Mouse (Mus musculus): ENCODE measurements around the gene Nudt3. TPM values are rescaled to one million over a fixed set of nuclear protein-coding genes. Genes with fewer than 3 reads are reported as not detected.
A peak's percentile ranks its signal among the peaks of the same experiment; 100 is the strongest.

Gene Nudt3
- polyA plus RNA-seq, 2 experiments, result 10.7 to 20.9 TPM

DNA sequence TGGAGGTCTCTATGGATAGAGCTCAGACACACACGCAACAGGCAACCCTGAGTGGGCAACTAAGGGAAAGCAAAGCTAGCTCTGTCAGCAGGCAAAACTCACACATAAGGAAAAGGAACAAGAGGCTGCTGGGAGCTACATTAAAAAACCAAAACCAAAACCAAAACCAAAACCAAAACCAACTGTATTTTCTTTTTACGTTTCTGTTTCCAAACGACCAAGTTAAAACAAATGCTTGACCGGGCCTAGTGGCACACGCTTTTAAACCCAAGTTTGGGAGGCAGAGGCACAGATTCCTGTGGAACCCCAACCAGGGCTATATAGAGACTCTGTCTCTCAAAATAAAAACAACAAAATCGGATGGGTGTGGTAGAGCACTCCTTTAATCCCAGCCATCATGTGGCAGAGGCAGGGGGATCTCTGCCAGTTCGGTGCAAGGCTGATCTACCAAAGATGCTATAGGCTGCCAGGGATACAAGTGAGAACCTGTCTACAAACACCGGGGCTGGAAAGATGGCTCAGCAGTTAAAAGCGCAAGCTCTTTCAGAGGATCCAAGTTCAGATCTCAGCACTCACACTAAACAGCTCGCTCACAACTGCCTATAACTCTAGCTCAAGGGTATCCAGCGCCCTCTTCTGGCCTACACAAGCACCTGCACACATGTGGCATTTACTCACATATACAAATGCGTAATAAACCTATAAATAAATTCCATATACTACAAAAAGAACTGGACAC, 31.3 kb downstream of the Nudt3 start:
- WGBS (ENCODE audit: insufficient replicate concordance), result 75% methylated on average over 12 of the region's 12 CpGs
- Histone ChIP-seq H3K27ac (no peak overlapping the region), H3K4me2 (ENCODE audit: low read depth) (no peak overlapping the region), H3K9me3 (ENCODE audit: control insufficient read depth, low read length) (no peaks in the 10 kb centered on the region), H3K36me3 (replicated peaks; ENCODE audit: control insufficient read depth, insufficient read depth, low read depth) (no peaks in the 10 kb centered on the region; the same call in 1 of the 2 replicates), H3K4me1 (replicated peaks; ENCODE audit: control insufficient read depth in 2 of 2, insufficient read depth in 2 of 2, low read length in 1 of 2) (peaks cover 0 to 9% of the 10 kb centered on the region in 2 experiments; a peak in 1 of 4 replicates), H3K4me3 (ENCODE audit: insufficient read depth in 1 of 2, low read depth in 2 of 2, low read length in 2 of 2) (no peak overlapping the region), H3K27me3 (ENCODE audit: control insufficient read depth, insufficient read depth, low read length) (no peaks in the 10 kb centered on the region), H3K9ac (replicated peaks) (no peak overlapping the region)
- ATAC-seq (ENCODE audit: insufficient read depth), result no peak
- DNase-seq (ENCODE audit: low read depth in 3 of 3, low spot score in 3 of 3), result no peak
- TF ChIP-seq EP300 (IDR thresholded peaks at IDR 0.05; ENCODE audit: low read depth), result no peak
- peak; percentile 63; the same call in 1 of the 2 replicates for TF ChIP-seq CTCF (IDR thresholded peaks at IDR 0.05; ENCODE audit: low read depth)

DNA sequence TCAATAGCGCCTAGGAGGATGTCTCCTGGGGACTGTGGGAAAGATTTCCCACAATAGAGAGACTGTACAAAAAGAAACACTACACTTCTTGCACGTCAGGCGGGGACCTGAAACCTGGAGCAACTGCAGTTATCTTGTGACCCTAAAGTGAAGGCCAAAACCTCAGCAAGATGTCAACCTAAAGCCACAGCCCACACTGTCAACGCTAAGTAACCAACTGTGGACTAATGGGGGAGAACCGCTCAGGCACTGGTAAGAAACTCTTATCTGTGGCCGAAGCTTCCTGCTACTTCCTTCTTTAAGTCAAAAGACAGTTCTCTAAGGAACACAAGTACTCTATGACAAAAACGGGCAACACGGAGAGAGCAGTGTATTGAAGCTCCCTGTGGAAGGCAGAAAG, 35.1 kb downstream of the Nudt3 start:
- H3K4me2 ChIP-seq (ENCODE audit: low read depth), result no peak overlapping the region
- H3K27ac ChIP-seq, result no peak overlapping the region
- no peak for TF ChIP-seq CTCF (IDR thresholded peaks at IDR 0.05; ENCODE audit: low read depth)
- TF ChIP-seq EP300 (IDR thresholded peaks at IDR 0.05; ENCODE audit: low read depth), result no peak
- peaks cover 0 to 13% of the 10 kb centered on the region in 2 experiments for H3K4me1 ChIP-seq (replicated peaks; ENCODE audit: control insufficient read depth in 2 of 2, insufficient read depth in 2 of 2, low read length in 1 of 2)
- H3K9ac ChIP-seq (replicated peaks), result no peak overlapping the region
- ATAC-seq (ENCODE audit: insufficient read depth) (no peak), DNase-seq (ENCODE audit: low read depth in 3 of 3, low spot score in 3 of 3) (no peak)
- WGBS (ENCODE audit: insufficient replicate concordance), result 11% methylated on average over 8 of the region's 8 CpGs
- no peaks in the 10 kb centered on the region for H3K27me3 ChIP-seq (ENCODE audit: control insufficient read depth, insufficient read depth, low read length)
- no peaks in the 10 kb centered on the region for H3K9me3 ChIP-seq (ENCODE audit: control insufficient read depth, low read length)
- H3K36me3 ChIP-seq (replicated peaks; ENCODE audit: control insufficient read depth, insufficient read depth, low read depth), result no peaks in the 10 kb centered on the region
- H3K4me3 ChIP-seq (ENCODE audit: insufficient read depth in 1 of 2, low read depth in 2 of 2, low read length in 2 of 2), result no peak overlapping the region

DNA sequence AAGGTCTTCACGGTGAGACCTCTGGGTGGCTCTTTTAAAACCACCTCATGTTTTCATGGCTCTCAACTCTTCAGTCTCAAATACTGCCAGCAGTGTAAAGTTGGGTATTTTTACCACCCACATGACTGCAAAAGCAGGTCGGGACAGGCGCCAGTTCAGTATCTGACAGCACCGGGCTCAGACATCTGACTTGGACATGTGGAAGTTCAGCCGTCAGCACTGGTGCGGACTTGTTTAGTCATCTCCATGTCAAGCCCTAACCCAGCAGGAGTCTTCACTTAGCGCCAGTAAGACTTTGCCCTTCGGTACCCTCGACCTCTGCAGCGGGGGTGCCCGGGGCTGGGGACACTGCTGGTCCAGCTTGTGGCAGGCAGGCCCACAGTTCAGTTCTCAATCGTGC, 36.0 kb downstream of the Nudt3 start:
- TF ChIP-seq EP300 (IDR thresholded peaks at IDR 0.05; ENCODE audit: low read depth) (no peak), CTCF (IDR thresholded peaks at IDR 0.05; ENCODE audit: low read depth) (no peak)
- 55% methylated on average over 12 of the region's 12 CpGs for WGBS (ENCODE audit: insufficient replicate concordance)
- Histone ChIP-seq H3K4me3 (ENCODE audit: insufficient read depth in 1 of 2, low read depth in 2 of 2, low read length in 2 of 2) (no peak overlapping the region), H3K9ac (replicated peaks) (no peak overlapping the region), H3K27me3 (ENCODE audit: control insufficient read depth, insufficient read depth, low read length) (no peaks in the 10 kb centered on the region), H3K36me3 (replicated peaks; ENCODE audit: control insufficient read depth, insufficient read depth, low read depth) (no peaks in the 10 kb centered on the region), H3K27ac (no peak overlapping the region), H3K4me2 (ENCODE audit: low read depth) (no peak overlapping the region), H3K9me3 (ENCODE audit: control insufficient read depth, low read length) (no peaks in the 10 kb centered on the region), H3K4me1 (replicated peaks; ENCODE audit: control insufficient read depth in 2 of 2, insufficient read depth in 2 of 2, low read length in 1 of 2) (peaks cover 0 to 17% of the 10 kb centered on the region in 2 experiments)
- DNase-seq (ENCODE audit: low read depth in 3 of 3, low spot score in 3 of 3), result no peak
- no peak for ATAC-seq (ENCODE audit: insufficient read depth)

DNA sequence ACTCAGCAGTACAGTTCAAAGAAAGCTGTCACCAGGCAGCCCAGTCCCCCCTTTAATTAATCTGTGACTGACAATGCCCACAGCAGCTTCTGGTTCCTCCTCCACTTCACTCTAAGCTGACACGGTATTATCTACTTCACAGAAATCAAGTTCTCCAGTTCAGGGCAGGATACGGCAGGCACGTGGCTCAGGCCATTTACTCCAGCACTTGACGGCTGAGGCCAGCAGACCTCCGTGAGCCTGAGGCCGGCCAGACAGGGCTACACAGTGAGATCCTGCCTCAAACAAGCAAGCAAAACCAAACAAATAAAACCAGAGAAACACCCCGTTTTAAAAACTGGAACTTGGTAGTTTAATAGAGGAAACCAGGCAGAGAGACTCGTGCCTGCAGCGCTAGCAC, 36.6 kb downstream of the Nudt3 start:
- Histone ChIP-seq H3K4me2 (ENCODE audit: low read depth) (no peak overlapping the region), H3K27ac (no peak overlapping the region), H3K9me3 (ENCODE audit: control insufficient read depth, low read length) (no peaks in the 10 kb centered on the region), H3K9ac (replicated peaks) (no peak overlapping the region), H3K36me3 (replicated peaks; ENCODE audit: control insufficient read depth, insufficient read depth, low read depth) (no peaks in the 10 kb centered on the region), H3K4me1 (replicated peaks; ENCODE audit: control insufficient read depth in 2 of 2, insufficient read depth in 2 of 2, low read length in 1 of 2) (peaks cover 0 to 19% of the 10 kb centered on the region in 2 experiments), H3K27me3 (ENCODE audit: control insufficient read depth, insufficient read depth, low read length) (no peaks in the 10 kb centered on the region), H3K4me3 (ENCODE audit: insufficient read depth in 1 of 2, low read depth in 2 of 2, low read length in 2 of 2) (no peak overlapping the region)
- 43% methylated on average over 9 of the region's 9 CpGs for WGBS (ENCODE audit: insufficient replicate concordance)
- no peak for DNase-seq (ENCODE audit: low read depth in 3 of 3, low spot score in 3 of 3)
- no peak for ATAC-seq (ENCODE audit: insufficient read depth)
- no peak for TF ChIP-seq EP300 (IDR thresholded peaks at IDR 0.05; ENCODE audit: low read depth)
- no peak for TF ChIP-seq CTCF (IDR thresholded peaks at IDR 0.05; ENCODE audit: low read depth)

DNA sequence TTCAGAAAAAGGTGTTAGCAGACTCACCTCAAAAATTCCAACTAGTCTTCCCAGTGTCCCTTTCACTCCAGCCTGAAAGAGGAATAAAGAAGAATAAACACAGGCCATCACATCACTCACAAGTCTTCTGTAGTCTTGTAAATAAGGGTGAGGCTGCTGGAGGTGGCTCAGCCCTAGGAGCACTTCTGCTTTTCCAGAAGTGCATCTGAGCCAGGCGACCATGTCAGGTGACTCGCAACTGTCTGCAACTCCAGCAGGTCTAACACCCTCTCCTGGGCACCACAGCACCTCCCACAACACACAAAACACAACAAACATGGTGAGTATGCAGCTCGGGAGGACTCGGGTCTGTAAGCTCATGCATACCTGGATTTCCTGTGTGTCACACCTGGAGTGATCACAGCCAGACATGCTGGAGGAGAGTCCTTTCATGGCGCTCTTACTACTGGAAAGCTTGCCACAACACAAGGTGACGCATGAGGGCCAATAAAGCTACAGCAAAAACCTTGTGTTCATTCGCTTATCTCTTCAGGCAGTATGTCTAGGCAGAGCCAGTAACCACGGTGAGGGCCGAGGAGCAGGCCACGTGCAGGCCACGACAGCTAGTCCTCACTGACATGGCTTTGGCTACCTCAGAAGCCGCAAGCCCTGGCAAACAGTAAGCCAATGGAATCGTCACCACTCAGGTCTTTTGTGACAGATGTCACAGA, 40.0 kb downstream of the Nudt3 start:
- WGBS (ENCODE audit: insufficient replicate concordance), result 32% methylated on average over 13 of the region's 13 CpGs
- Histone ChIP-seq H3K27ac (no peak overlapping the region), H3K4me2 (ENCODE audit: low read depth) (no peak overlapping the region), H3K36me3 (replicated peaks; ENCODE audit: control insufficient read depth, insufficient read depth, low read depth) (peaks cover 2% of the 10 kb centered on the region; the same call in 1 of the 2 replicates), H3K4me1 (replicated peaks; ENCODE audit: control insufficient read depth in 2 of 2, insufficient read depth in 2 of 2, low read length in 1 of 2) (peaks cover 0 to 27% of the 10 kb centered on the region in 2 experiments), H3K9ac (replicated peaks) (no peak overlapping the region; the same call in 1 of the 2 replicates), H3K4me3 (ENCODE audit: insufficient read depth in 1 of 2, low read depth in 2 of 2, low read length in 2 of 2) (no peak overlapping the region), H3K9me3 (ENCODE audit: control insufficient read depth, low read length) (no peaks in the 10 kb centered on the region), H3K27me3 (ENCODE audit: control insufficient read depth, insufficient read depth, low read length) (no peaks in the 10 kb centered on the region)
- TF ChIP-seq CTCF (IDR thresholded peaks at IDR 0.05; ENCODE audit: low read depth), result no peak
- ATAC-seq (ENCODE audit: insufficient read depth) (peak; percentile 73), DNase-seq (ENCODE audit: low read depth in 3 of 3, low spot score in 3 of 3) (no peak)
